Mouse (Mus musculus) liver (tissue): ENCODE measurements around the gene Eif5.
"Not testable (repeated sequence)": the region's sequence is repeated elsewhere in the genome, so short reads cannot be mapped to it uniquely, and the experiment has no call there.

ENCODE experiments used
- DNase-seq: peaks from one replicate; pipeline ENCODE4 v3.0.0-alpha.2; 2020; ENCODE audit warnings: mixed read lengths

The Eif5 gene

GRCm38 (mm10) chr12:111527643-111528281, 10.1 kb upstream of the Eif5 start:
- DNase-seq: no peak

GRCm38 (mm10) chr12:111529192-111529591, 8.6 kb upstream of the Eif5 start:
- DNase-seq: no peak

- no peak for DNase-seq
Measured at GRCm38 (mm10) chr12:111533096-111533794, 4.6 kb upstream of the Eif5 start.

GRCm38 (mm10) chr12:111535281-111535680, 2.5 kb upstream of the Eif5 start:
- peak; percentile 81 for DNase-seq

- peak; percentile 2 for DNase-seq
Measured at GRCm38 (mm10) chr12:111535762-111536161, 2.1 kb upstream of the Eif5 start.

- DNase-seq: no peak
Measured at GRCm38 (mm10) chr12:111536746-111537145, 1.1 kb upstream of the Eif5 start.

- DNase-seq: peak; percentile 68
Measured at GRCm38 (mm10) chr12:111537341-111537740, 475 bp upstream of the Eif5 start.

GRCm38 (mm10) chr12:111538292-111539040, 650 bp downstream of the Eif5 start:
- DNase-seq: peak; percentile 89

- no peak for DNase-seq
Measured at GRCm38 (mm10) chr12:111539041-111539345, 1.2 kb downstream of the Eif5 start.

GRCm38 (mm10) chr12:111547070-111547469, 9.3 kb downstream of the Eif5 start:
- DNase-seq: no peak

- no peak for DNase-seq
Measured at GRCm38 (mm10) chr12:111548555-111549289, 10.9 kb downstream of the Eif5 start.

GRCm38 (mm10) chr12:111550679-111551078, 12.9 kb downstream of the Eif5 start:
- no peak for DNase-seq

- DNase-seq: no peak
Measured at GRCm38 (mm10) chr12:111552342-111552741, 14.5 kb downstream of the Eif5 start.

GRCm38 (mm10) chr12:111555357-111555756, 17.5 kb downstream of the Eif5 start:
- no peak for DNase-seq

- DNase-seq: not testable (repeated sequence)
Measured at GRCm38 (mm10) chr12:111555893-111556292, 18.1 kb downstream of the Eif5 start.

GRCm38 (mm10) chr12:111557538-111557937, 19.7 kb downstream of the Eif5 start:
- DNase-seq: peak; percentile 23

GRCm38 (mm10) chr12:111558655-111559054, 20.8 kb downstream of the Eif5 start:
- peak; percentile 85 for DNase-seq

GRCm38 (mm10) chr12:111559647-111560258, 21.9 kb downstream of the Eif5 start:
- DNase-seq: peak; percentile 44

- DNase-seq: no peak
Measured at GRCm38 (mm10) chr12:111560286-111560685, 22.5 kb downstream of the Eif5 start.

- DNase-seq: no peak
Measured at GRCm38 (mm10) chr12:111562276-111562814, 24.5 kb downstream of the Eif5 start.

GRCm38 (mm10) chr12:111563076-111563629, 25.3 kb downstream of the Eif5 start:
- no peak for DNase-seq

GRCm38 (mm10) chr12:111565363-111565762, 27.5 kb downstream of the Eif5 start:
- no peak for DNase-seq
